Mouse (Mus musculus): ENCODE measurements around the gene Vti1a. TPM values are rescaled to one million over a fixed set of nuclear protein-coding genes. Genes with fewer than 3 reads are reported as not detected.

The Vti1a gene
- polyA plus RNA-seq, 1 experiment from 2014 or later, result 24.2 TPM

- Histone ChIP-seq H3K4me3 (ENCODE audit: low read depth, low read length) (no peak overlapping the region), H3K4me2 (ENCODE audit: low read depth, severe bottlenecking) (no peak overlapping the region), H3K9me3 (ENCODE audit: control insufficient read depth, low read length) (no peaks in the 10 kb centered on the region), H3K27ac (replicated peaks; ENCODE audit: low read depth, low read length) (no peak overlapping the region), H3K4me1 (ENCODE audit: control insufficient read depth, insufficient read depth, low read length) (peaks cover 6% of the 10 kb centered on the region; the same call in 1 of the 2 replicates), H3K27me3 (ENCODE audit: control insufficient read depth, insufficient read depth, low read length) (no peaks in the 10 kb centered on the region), H3K9ac (ENCODE audit: low read length) (no peak overlapping the region), H3K36me3 (ENCODE audit: control insufficient read depth, insufficient read depth, low read length) (no peaks in the 10 kb centered on the region)
- WGBS, result 33% methylated on average over 9 of the region's 9 CpGs
- peak; percentile 93 for DNase-seq (ENCODE audit: low spot score)
- no peak for ATAC-seq (ENCODE audit: insufficient number of reproducible peaks, low FRiP score, low TSS enrichment, low read depth)
Measured at GRCm38 (mm10) chr19:55545529-55545928, 229.4 kb downstream of the Vti1a start.

- Histone ChIP-seq H3K4me1 (ENCODE audit: control insufficient read depth, insufficient read depth, low read length) (peaks cover 6% of the 10 kb centered on the region; the same call in 1 of the 2 replicates), H3K9me3 (ENCODE audit: control insufficient read depth, low read length) (no peaks in the 10 kb centered on the region), H3K27me3 (ENCODE audit: control insufficient read depth, insufficient read depth, low read length) (no peaks in the 10 kb centered on the region), H3K4me2 (ENCODE audit: low read depth, severe bottlenecking) (no peak overlapping the region), H3K36me3 (ENCODE audit: control insufficient read depth, insufficient read depth, low read length) (no peaks in the 10 kb centered on the region), H3K4me3 (ENCODE audit: low read depth, low read length) (no peak overlapping the region), H3K9ac (ENCODE audit: low read length) (no peak overlapping the region), H3K27ac (replicated peaks; ENCODE audit: low read depth, low read length) (no peak overlapping the region)
- 87% methylated on average over 13 of the region's 13 CpGs for WGBS
- DNase-seq (ENCODE audit: low spot score), result no peak
- no peak for ATAC-seq (ENCODE audit: insufficient number of reproducible peaks, low FRiP score, low TSS enrichment, low read depth)
Measured at GRCm38 (mm10) chr19:55546009-55546528, 230.0 kb downstream of the Vti1a start.

- Histone ChIP-seq H3K9me3 (ENCODE audit: control insufficient read depth, low read length) (no peaks in the 10 kb centered on the region), H3K4me2 (ENCODE audit: low read depth, severe bottlenecking) (no peak overlapping the region), H3K36me3 (ENCODE audit: control insufficient read depth, insufficient read depth, low read length) (no peaks in the 10 kb centered on the region), H3K4me1 (ENCODE audit: control insufficient read depth, insufficient read depth, low read length) (peaks cover 6% of the 10 kb centered on the region; the same call in 1 of the 2 replicates), H3K4me3 (ENCODE audit: low read depth, low read length) (no peak overlapping the region), H3K9ac (ENCODE audit: low read length) (no peak overlapping the region), H3K27me3 (ENCODE audit: control insufficient read depth, insufficient read depth, low read length) (no peaks in the 10 kb centered on the region), H3K27ac (replicated peaks; ENCODE audit: low read depth, low read length) (no peak overlapping the region)
- ATAC-seq (ENCODE audit: insufficient number of reproducible peaks, low FRiP score, low TSS enrichment, low read depth) (no peak), DNase-seq (ENCODE audit: low spot score) (no peak)
- 92% methylated on average over 10 of the region's 10 CpGs for WGBS
Measured at GRCm38 (mm10) chr19:55548206-55548605, 232.1 kb downstream of the Vti1a start.

GRCm38 (mm10) chr19:55548656-55549055, 232.6 kb downstream of the Vti1a start:
- DNase-seq (ENCODE audit: low spot score) (no peak), ATAC-seq (ENCODE audit: insufficient number of reproducible peaks, low FRiP score, low TSS enrichment, low read depth) (no peak)
- H3K36me3 ChIP-seq (ENCODE audit: control insufficient read depth, insufficient read depth, low read length), result no peaks in the 10 kb centered on the region
- H3K27me3 ChIP-seq (ENCODE audit: control insufficient read depth, insufficient read depth, low read length), result no peaks in the 10 kb centered on the region
- no peak overlapping the region for H3K27ac ChIP-seq (replicated peaks; ENCODE audit: low read depth, low read length)
- H3K4me3 ChIP-seq (ENCODE audit: low read depth, low read length), result no peak overlapping the region
- H3K9ac ChIP-seq (ENCODE audit: low read length), result no peak overlapping the region
- no peaks in the 10 kb centered on the region for H3K9me3 ChIP-seq (ENCODE audit: control insufficient read depth, low read length)
- WGBS, result 73% methylated on average over 10 of the region's 10 CpGs
- H3K4me2 ChIP-seq (ENCODE audit: low read depth, severe bottlenecking), result no peak overlapping the region
- peaks cover 6% of the 10 kb centered on the region; the same call in 1 of the 2 replicates for H3K4me1 ChIP-seq (ENCODE audit: control insufficient read depth, insufficient read depth, low read length)

GRCm38 (mm10) chr19:55550176-55550575, 234.1 kb downstream of the Vti1a start:
- no peaks in the 10 kb centered on the region for H3K9me3 ChIP-seq (ENCODE audit: control insufficient read depth, low read length)
- no peak overlapping the region for H3K4me3 ChIP-seq (ENCODE audit: low read depth, low read length)
- H3K27ac ChIP-seq (replicated peaks; ENCODE audit: low read depth, low read length), result no peak overlapping the region
- H3K4me1 ChIP-seq (ENCODE audit: control insufficient read depth, insufficient read depth, low read length), result peaks cover 6% of the 10 kb centered on the region; the same call in 1 of the 2 replicates
- DNase-seq (ENCODE audit: low spot score), result no peak
- H3K27me3 ChIP-seq (ENCODE audit: control insufficient read depth, insufficient read depth, low read length), result no peaks in the 10 kb centered on the region
- no peak overlapping the region for H3K4me2 ChIP-seq (ENCODE audit: low read depth, severe bottlenecking)
- WGBS, result 85% methylated on average over 6 of the region's 6 CpGs
- no peak overlapping the region for H3K9ac ChIP-seq (ENCODE audit: low read length)
- no peaks in the 10 kb centered on the region for H3K36me3 ChIP-seq (ENCODE audit: control insufficient read depth, insufficient read depth, low read length)
- no peak for ATAC-seq (ENCODE audit: insufficient number of reproducible peaks, low FRiP score, low TSS enrichment, low read depth)

GRCm38 (mm10) chr19:55552339-55552738, 236.2 kb downstream of the Vti1a start:
- Histone ChIP-seq H3K27me3 (ENCODE audit: control insufficient read depth, insufficient read depth, low read length) (no peaks in the 10 kb centered on the region), H3K27ac (replicated peaks; ENCODE audit: low read depth, low read length) (no peak overlapping the region)
- WGBS, result 87% methylated on average over 7 of the region's 7 CpGs

GRCm38 (mm10) chr19:55552861-55553260, 236.8 kb downstream of the Vti1a start:
- Histone ChIP-seq H3K4me3 (ENCODE audit: low read depth, low read length) (no peak overlapping the region), H3K9ac (ENCODE audit: low read length) (no peak overlapping the region), H3K4me2 (ENCODE audit: low read depth, severe bottlenecking) (no peak overlapping the region), H3K27ac (replicated peaks; ENCODE audit: low read depth, low read length) (no peak overlapping the region), H3K4me1 (ENCODE audit: control insufficient read depth, insufficient read depth, low read length) (peaks cover 13% of the 10 kb centered on the region), H3K9me3 (ENCODE audit: control insufficient read depth, low read length) (no peaks in the 10 kb centered on the region), H3K36me3 (ENCODE audit: control insufficient read depth, insufficient read depth, low read length) (no peaks in the 10 kb centered on the region), H3K27me3 (ENCODE audit: control insufficient read depth, insufficient read depth, low read length) (no peaks in the 10 kb centered on the region)
- ATAC-seq (ENCODE audit: insufficient number of reproducible peaks, low FRiP score, low TSS enrichment, low read depth), result no peak
- WGBS, result 62% methylated on average over 7 of the region's 7 CpGs
- no peak for DNase-seq (ENCODE audit: low spot score)

More at GRCm38 (mm10) chr19:55552339-55552738, 236.2 kb downstream of the Vti1a start:
- Histone ChIP-seq H3K4me2 (ENCODE audit: low read depth, severe bottlenecking) (no peak overlapping the region), H3K36me3 (ENCODE audit: control insufficient read depth, insufficient read depth, low read length) (no peaks in the 10 kb centered on the region), H3K9ac (ENCODE audit: low read length) (no peak overlapping the region), H3K4me1 (ENCODE audit: control insufficient read depth, insufficient read depth, low read length) (peaks cover 13% of the 10 kb centered on the region), H3K4me3 (ENCODE audit: low read depth, low read length) (no peak overlapping the region), H3K9me3 (ENCODE audit: control insufficient read depth, low read length) (no peaks in the 10 kb centered on the region)
- DNase-seq (ENCODE audit: low spot score) (no peak), ATAC-seq (ENCODE audit: insufficient number of reproducible peaks, low FRiP score, low TSS enrichment, low read depth) (no peak)

GRCm38 (mm10) chr19:55554295-55554694, 238.2 kb downstream of the Vti1a start:
- Histone ChIP-seq H3K27me3 (ENCODE audit: control insufficient read depth, insufficient read depth, low read length) (no peaks in the 10 kb centered on the region), H3K4me1 (ENCODE audit: control insufficient read depth, insufficient read depth, low read length) (peaks cover 13% of the 10 kb centered on the region), H3K4me2 (ENCODE audit: low read depth, severe bottlenecking) (no peak overlapping the region), H3K4me3 (ENCODE audit: low read depth, low read length) (no peak overlapping the region), H3K9me3 (ENCODE audit: control insufficient read depth, low read length) (no peaks in the 10 kb centered on the region), H3K9ac (ENCODE audit: low read length) (no peak overlapping the region), H3K36me3 (ENCODE audit: control insufficient read depth, insufficient read depth, low read length) (no peaks in the 10 kb centered on the region), H3K27ac (replicated peaks; ENCODE audit: low read depth, low read length) (no peak overlapping the region)
- no peak for ATAC-seq (ENCODE audit: insufficient number of reproducible peaks, low FRiP score, low TSS enrichment, low read depth)
- WGBS, result 78% methylated on average over 5 of the region's 5 CpGs
- no peak for DNase-seq (ENCODE audit: low spot score)

- H3K9ac ChIP-seq (ENCODE audit: low read length), result no peak overlapping the region
- no peaks in the 10 kb centered on the region for H3K36me3 ChIP-seq (ENCODE audit: control insufficient read depth, insufficient read depth, low read length)
- no peak overlapping the region for H3K27ac ChIP-seq (replicated peaks; ENCODE audit: low read depth, low read length)
- no peaks in the 10 kb centered on the region for H3K9me3 ChIP-seq (ENCODE audit: control insufficient read depth, low read length)
- no peak overlapping the region for H3K4me2 ChIP-seq (ENCODE audit: low read depth, severe bottlenecking)
- peaks cover 13% of the 10 kb centered on the region for H3K4me1 ChIP-seq (ENCODE audit: control insufficient read depth, insufficient read depth, low read length)
- DNase-seq (ENCODE audit: low spot score), result no peak
- no peaks in the 10 kb centered on the region for H3K27me3 ChIP-seq (ENCODE audit: control insufficient read depth, insufficient read depth, low read length)
- ATAC-seq (ENCODE audit: insufficient number of reproducible peaks, low FRiP score, low TSS enrichment, low read depth), result no peak
- no peak overlapping the region for H3K4me3 ChIP-seq (ENCODE audit: low read depth, low read length)
- WGBS, result 76% methylated on average over 9 of the region's 9 CpGs
Measured at GRCm38 (mm10) chr19:55554703-55555102, 238.6 kb downstream of the Vti1a start.
